Mouse (Mus musculus) cortical plate, adult 2 months (tissue): ENCODE measurements around the gene Cwc22.

ENCODE experiments used
- CTCF ChIP-seq: fragments of 200-500 bp; IDR thresholded peaks from 2 replicates; pipeline ENCODE4 v1.5.1; 2011; ENCODE audit warnings: mild to moderate bottlenecking, control low read depth, low read length; ENCODE audit not compliant: insufficient read depth; ENCODE audit errors: extremely low read depth
- POLR2A ChIP-seq: fragments of 200-500 bp; IDR thresholded peaks from 2 replicates; pipeline ENCODE4 v1.6.1; 2011; ENCODE audit warnings: mild to moderate bottlenecking, low read length, control low read depth; ENCODE audit not compliant: insufficient read depth; ENCODE audit errors: extremely low read depth

DNA sequence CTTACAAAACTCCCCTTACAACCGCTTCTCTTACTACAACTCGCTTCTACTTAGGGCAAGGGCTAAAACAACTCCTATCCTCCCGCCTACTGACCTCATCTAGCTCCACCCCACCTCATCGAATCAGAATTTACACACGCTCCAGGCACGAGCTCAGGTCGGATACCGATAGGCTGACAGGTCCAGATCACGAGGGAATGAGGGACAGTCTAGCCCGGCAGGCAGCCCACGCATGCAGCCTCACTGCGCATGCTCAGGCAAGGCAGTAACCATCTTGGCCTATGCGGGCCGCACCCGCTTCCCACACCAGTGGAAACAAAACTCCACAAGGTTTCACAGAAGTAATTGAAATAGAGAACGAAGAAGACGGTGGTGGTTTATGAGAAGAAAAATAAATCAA is 106.6 kb downstream of the Cwc22 start:
- TF ChIP-seq CTCF (no peak), POLR2A (no peak)
